Comparison of ENCODE assay signal across 26 mouse cellular contexts in the genomic region with DNA sequence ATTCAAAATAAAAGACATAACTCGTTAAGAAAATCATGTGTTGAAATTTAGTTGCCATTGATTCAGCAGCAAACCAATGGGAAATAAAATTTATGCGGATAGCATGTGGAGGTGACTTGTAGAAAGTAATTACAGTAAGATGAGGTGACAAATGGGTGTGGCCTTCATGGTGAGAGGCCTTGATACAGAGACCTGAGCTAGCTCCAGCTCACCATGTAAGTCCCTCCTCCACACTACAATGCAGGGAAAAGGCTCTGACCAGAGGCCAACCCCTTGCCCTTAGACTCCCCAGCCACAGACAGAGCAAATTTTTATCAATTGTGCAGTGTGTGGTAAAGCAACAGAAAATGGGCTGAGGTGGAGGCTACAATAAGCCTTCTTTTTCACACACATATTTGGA. TPM values are rescaled to one million over a fixed set of nuclear protein-coding genes. Genes with fewer than 3 reads are reported as not detected.
DNase-seq lines count a peak whose midpoint lies in the region; ATAC-seq and TF ChIP-seq lines count a peak whose summit lies in the region.
"Had no signal": no experiment of that assay in that cellular context is flagged by ENCODE, and none has a peak within 500 bp of the region (broad histone marks: within the 10 kb centered on the region; RNA-seq: fewer than 3 reads in every experiment).

No protein-coding gene starts in this region.

- no peak for TF ChIP-seq EP300 in stomach, postnatal 0 days (optimal IDR thresholded peaks at IDR 0.05)

- no peaks in the 10 kb centered on the region for H3K36me3 ChIP-seq in stomach, embryonic 15.5 days
- no peaks in the 10 kb centered on the region for H3K36me3 ChIP-seq in stomach, postnatal 0 days (ENCODE audit: control insufficient read depth, insufficient read depth, low read length)
- H3K36me3 ChIP-seq in liver, embryonic 12.5 days = no peaks in the 10 kb centered on the region
- no peaks in the 10 kb centered on the region for H3K36me3 ChIP-seq in liver, embryonic 15.5 days (replicated peaks)
- H3K36me3 ChIP-seq: forebrain, embryonic 10.5 days; G1E; heart, embryonic 12.5 days; heart, embryonic 15.5 days; hindbrain, embryonic 10.5 days; hindbrain, embryonic 13.5 days had no signal

- no peaks in the 10 kb centered on the region for H3K4me1 ChIP-seq in stomach, embryonic 15.5 days
- no peaks in the 10 kb centered on the region for H3K4me1 ChIP-seq in stomach, postnatal 0 days (replicated peaks; ENCODE audit: control insufficient read depth, insufficient read depth)
- peaks cover 59% of the 10 kb centered on the region for H3K4me1 ChIP-seq in liver, embryonic 12.5 days
- H3K4me1 ChIP-seq in liver, embryonic 15.5 days (replicated peaks) = peaks cover 51% of the 10 kb centered on the region
- H3K4me1 ChIP-seq: hindbrain, embryonic 10.5 days; hindbrain, embryonic 13.5 days had no signal

- no peaks in the 10 kb centered on the region for H3K27me3 ChIP-seq in stomach, embryonic 15.5 days (replicated peaks)
- no peaks in the 10 kb centered on the region for H3K27me3 ChIP-seq in stomach, postnatal 0 days (ENCODE audit: control insufficient read depth, insufficient read depth, low read length)
- no peaks in the 10 kb centered on the region for H3K27me3 ChIP-seq in liver, embryonic 12.5 days (replicated peaks)
- no peaks in the 10 kb centered on the region for H3K27me3 ChIP-seq in liver, embryonic 15.5 days
- H3K27me3 ChIP-seq: CH12.LX; forebrain, embryonic 13.5 days; heart, embryonic 15.5 days; hindbrain, embryonic 13.5 days; Patski had no signal

- H3K9ac ChIP-seq in stomach, embryonic 15.5 days = no peak overlapping the region
- no peak overlapping the region for H3K9ac ChIP-seq in stomach, postnatal 0 days (ENCODE audit: low read length)
- no peak overlapping the region for H3K9ac ChIP-seq in liver, embryonic 12.5 days
- no peak overlapping the region for H3K9ac ChIP-seq in liver, embryonic 15.5 days
- H3K9ac ChIP-seq: forebrain, embryonic 13.5 days; heart, embryonic 12.5 days; heart, embryonic 15.5 days; hindbrain, embryonic 13.5 days had no signal

- intact Hi-C loops in gastrocnemius, postnatal 14 days (cut with DNase I; ENCODE audit: low total_unique reads) = no loop called here

- H3K4me3 ChIP-seq in stomach, embryonic 15.5 days (replicated peaks) = no peak overlapping the region
- no peak overlapping the region for H3K4me3 ChIP-seq in stomach, postnatal 0 days (ENCODE audit: low read depth, low read length)
- H3K4me3 ChIP-seq in liver, embryonic 12.5 days = no peak overlapping the region
- no peak overlapping the region for H3K4me3 ChIP-seq in liver, embryonic 15.5 days (replicated peaks)
- H3K4me3 ChIP-seq: forebrain, embryonic 10.5 days; forebrain, embryonic 13.5 days; heart, embryonic 12.5 days; heart, embryonic 15.5 days; hindbrain, embryonic 10.5 days; hindbrain, embryonic 13.5 days had no signal

- ATAC-seq in stomach, embryonic 15.5 days (ENCODE audit: insufficient read depth, low FRiP score, low read depth) = peak; percentile 56; the same call in 1 of the 2 replicates
- ATAC-seq in stomach, postnatal 0 days (ENCODE audit: low FRiP score, low TSS enrichment) = no peak
- peak; percentile 65 for ATAC-seq in liver, embryonic 12.5 days
- no peak for ATAC-seq in liver, embryonic 15.5 days (ENCODE audit: insufficient read depth)
- ATAC-seq: forebrain, embryonic 13.5 days; forebrain, embryonic 16.5 days; hindbrain, embryonic 16.5 days; Patski had no signal

- no peak for TF ChIP-seq CTCF in stomach, postnatal 0 days (IDR thresholded peaks at IDR 0.05; ENCODE audit: low read depth)

- no peaks in the 10 kb centered on the region for H3K9me3 ChIP-seq in stomach, embryonic 15.5 days
- H3K9me3 ChIP-seq in stomach, postnatal 0 days (ENCODE audit: control insufficient read depth, low read length) = no peaks in the 10 kb centered on the region
- H3K9me3 ChIP-seq in liver, embryonic 12.5 days (replicated peaks) = no peaks in the 10 kb centered on the region
- no peaks in the 10 kb centered on the region for H3K9me3 ChIP-seq in liver, embryonic 15.5 days (replicated peaks)
- H3K9me3 ChIP-seq: forebrain, embryonic 10.5 days; forebrain, embryonic 13.5 days; G1E; heart, embryonic 12.5 days; heart, embryonic 15.5 days; hindbrain, embryonic 10.5 days; hindbrain, embryonic 13.5 days had no signal

- no peak overlapping the region for H3K4me2 ChIP-seq in stomach, embryonic 15.5 days
- H3K4me2 ChIP-seq in stomach, postnatal 0 days (replicated peaks; ENCODE audit: low read depth) = no peak overlapping the region
- H3K4me2 ChIP-seq in liver, embryonic 12.5 days = 0 out of 2 replicates have a peak overlapping the region, but pooled peaks have one; percentile 2
- peak overlapping the region; percentile 18; the same call in 1 of the 2 replicates for H3K4me2 ChIP-seq in liver, embryonic 15.5 days
- H3K4me2 ChIP-seq: forebrain, embryonic 13.5 days; heart, embryonic 12.5 days; heart, embryonic 15.5 days; hindbrain, embryonic 13.5 days had no signal

- 92% methylated on average over 2 of the region's 2 CpGs for WGBS in stomach, embryonic 15.5 days
- 85% methylated on average over 2 of the region's 2 CpGs for WGBS in stomach, postnatal 0 days
- WGBS in liver, embryonic 12.5 days (ENCODE audit: insufficient replicate concordance) = 71% methylated on average over 2 of the region's 2 CpGs
- 79% methylated on average over 2 of the region's 2 CpGs for WGBS in liver, embryonic 15.5 days (ENCODE audit: insufficient replicate concordance)

- no peak overlapping the region for H3K27ac ChIP-seq in stomach, embryonic 15.5 days
- H3K27ac ChIP-seq in stomach, postnatal 0 days (replicated peaks) = no peak overlapping the region
- no peak overlapping the region; the same call in 1 of the 2 replicates for H3K27ac ChIP-seq in liver, embryonic 12.5 days
- peak overlapping the region; percentile 61 for H3K27ac ChIP-seq in liver, embryonic 15.5 days (replicated peaks)
- H3K27ac ChIP-seq: forebrain, embryonic 10.5 days; forebrain, embryonic 13.5 days; heart, embryonic 15.5 days; hindbrain, embryonic 10.5 days; hindbrain, embryonic 13.5 days had no signal

- DNase-seq in stomach, postnatal 0 days (ENCODE audit: low spot score) = no peak
- no peak for DNase-seq in layer of hippocampus, postnatal 10 days (ENCODE audit: low spot score in 2 of 2)
- DNase-seq in gastrocnemius, postnatal 14 days = no peak
- DNase-seq in urinary bladder, adult 2 months (ENCODE audit: low spot score) = no peak
- DNase-seq: adrenal gland, postnatal 10 days; B cell, adult 2 months; cerebellum, adult 18-20 months; cerebellum, adult 9-10 months; cerebellum, postnatal 14 days; gastrocnemius, postnatal 10 days; heart, postnatal 10 days; heart, postnatal 36 days had no signal

RNA-seq across cellular contexts. Expression of a gene that starts 49.7 kb away (rescaled TPM):
- polyA plus RNA-seq in stomach, embryonic 15.5 days (2015; fragmentation: Nextera tagmentation; extraction: Ambion mirVana) = 24.1 and 26.9 TPM in 2 replicates
- 14.0 and 15.4 TPM in 2 replicates for polyA plus RNA-seq in stomach, postnatal 0 days (2015; fragmentation: Nextera tagmentation; extraction: Ambion mirVana)
- 34.9 and 37.9 TPM in 2 replicates for polyA plus RNA-seq in liver, embryonic 12.5 days (2016; fragmentation: Nextera tagmentation; extraction: Ambion mirVana)
- polyA plus RNA-seq in liver, embryonic 15.5 days (2015; fragmentation: Nextera tagmentation; extraction: Ambion mirVana) = 14.2 and 14.4 TPM in 2 replicates
- 10 to 100 TPM; 25.7 to 28.7 TPM for total RNA-seq in layer of hippocampus, postnatal 10 days (2021)
- total RNA-seq in gastrocnemius, postnatal 14 days (2021) = 10 to 100 TPM; 19.4 to 21.2 TPM
- polyA plus RNA-seq in urinary bladder, adult 2 months (2012; rRNA removed) = 18.1 and 18.6 TPM in 2 replicates

Comparison
In these comparisons a context has a peak if more than half of its experiments do, and no peak if none do; other contexts are left out.
1. ATAC-seq: peak in stomach, embryonic 15.5 days (single experiment) and liver, embryonic 12.5 days (single experiment); none in stomach, postnatal 0 days (single experiment) and liver, embryonic 15.5 days (single experiment).
2. H3K4me2 ChIP-seq: peak in liver, embryonic 12.5 days (single experiment) and liver, embryonic 15.5 days (single experiment); none in stomach, embryonic 15.5 days (single experiment) and stomach, postnatal 0 days (single experiment).